Mouse (Mus musculus) thymus, adult 2 months (tissue): ENCODE measurements around the gene Itgb2l.

Experiments used
- CTCF ChIP-seq: fragments of 200-500 bp; IDR thresholded peaks from 2 replicates; pipeline ENCODE4 v1.5.1; 2012; ENCODE audit warnings: mild to moderate bottlenecking, control low read depth, low read length, moderate library complexity, borderline replicate concordance; ENCODE audit not compliant: control insufficient read depth, poor library complexity, insufficient read depth; ENCODE audit errors: extremely low read depth
- POLR2A ChIP-seq: fragments of 200-500 bp; IDR thresholded peaks from 2 replicates; pipeline ENCODE4 v1.6.1; 2012; ENCODE audit warnings: mild to moderate bottlenecking, low read length, control low read depth, moderate library complexity; ENCODE audit not compliant: control insufficient read depth, poor library complexity, insufficient read depth; ENCODE audit errors: extremely low read depth

DNA sequence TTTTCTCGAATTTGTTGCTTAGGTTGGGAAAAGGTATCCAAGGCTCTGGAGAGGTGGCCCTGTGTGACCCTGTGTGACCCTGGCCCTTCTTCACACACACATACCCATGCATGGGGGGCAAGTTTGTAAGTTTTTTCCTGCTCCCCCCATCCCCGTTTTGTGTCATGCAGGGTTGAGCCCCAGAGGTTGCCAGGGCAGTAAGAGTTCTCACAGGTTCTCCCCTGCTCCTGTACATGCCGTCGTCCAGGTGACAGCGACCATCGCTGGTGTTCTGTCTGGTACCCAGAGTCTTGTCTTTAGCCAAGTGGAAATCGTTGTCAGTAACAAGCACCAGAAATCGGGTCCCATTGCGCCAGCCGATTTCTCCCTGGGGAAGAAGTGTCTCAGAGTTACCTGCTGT, 10.2 kb downstream of the Itgb2l start:
- no peak for TF ChIP-seq CTCF
- no peak for TF ChIP-seq POLR2A
